In the genomic region with DNA sequence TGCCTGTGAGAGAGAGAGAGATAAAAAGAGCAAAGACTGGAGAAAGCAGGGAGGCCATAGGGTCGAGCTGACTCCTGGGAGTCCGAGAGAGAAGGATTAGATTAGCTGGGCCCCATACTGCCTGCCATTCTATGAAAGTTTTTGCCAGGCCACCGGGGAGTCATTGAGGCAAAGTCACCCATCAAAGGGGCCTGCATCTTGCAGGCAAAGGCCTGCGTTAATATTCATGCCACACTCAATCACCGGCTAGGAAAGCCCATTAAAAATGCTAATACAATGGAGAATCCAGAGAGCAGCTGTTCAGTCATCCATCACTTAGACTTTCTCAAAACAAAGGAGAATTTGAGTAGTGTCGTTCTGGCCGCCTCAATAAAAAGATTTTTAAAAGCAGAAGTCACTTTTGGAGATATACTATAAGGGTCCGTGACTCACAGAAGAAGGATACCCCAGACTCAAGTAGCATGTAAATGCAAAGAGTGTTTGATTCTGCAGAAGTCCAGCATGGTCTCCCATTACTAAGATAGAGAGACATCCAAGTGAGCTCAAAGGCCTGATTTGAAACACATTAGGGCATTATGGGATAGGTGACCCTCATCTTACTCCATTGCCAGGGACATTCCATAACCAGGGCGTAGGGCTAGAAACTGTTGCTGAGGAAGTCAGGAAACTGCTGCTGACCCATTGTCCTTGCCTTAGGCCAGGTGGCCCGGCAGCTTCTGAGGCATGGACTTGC, we compare ENCODE assay signal across 17 mouse cellular contexts. TPM values are rescaled to one million over a fixed set of nuclear protein-coding genes. Genes with fewer than 3 reads are reported as not detected.
DNase-seq lines count a peak whose midpoint lies in the region; ATAC-seq and TF ChIP-seq lines count a peak whose summit lies in the region.
"Had no signal": no experiment of that assay in that cellular context is flagged by ENCODE, and none has a peak within 500 bp of the region (broad histone marks: within the 10 kb centered on the region; RNA-seq: fewer than 3 reads in every experiment).

No protein-coding gene starts in this region.

- no peaks in the 10 kb centered on the region for H3K27me3 ChIP-seq in hindbrain, embryonic 12.5 days
- H3K27me3 ChIP-seq in neural tube, embryonic 11.5 days (ENCODE audit: control insufficient read depth, insufficient read depth, low read length) = no peaks in the 10 kb centered on the region
- no peaks in the 10 kb centered on the region for H3K27me3 ChIP-seq in intestine, postnatal 0 days (replicated peaks; ENCODE audit: control insufficient read depth, insufficient read depth, low read length)
- H3K27me3 ChIP-seq: intestine, embryonic 15.5 days; limb, embryonic 13.5 days; liver, embryonic 15.5 days had no signal

- WGBS in hindbrain, embryonic 12.5 days = 26% methylated on average over 10 of the region's 10 CpGs
- 31% methylated on average over 10 of the region's 10 CpGs for WGBS in neural tube, embryonic 11.5 days
- 68% methylated on average over 10 of the region's 10 CpGs for WGBS in intestine, postnatal 0 days

- H3K4me3 ChIP-seq in hindbrain, embryonic 12.5 days = no peak overlapping the region
- no peak overlapping the region for H3K4me3 ChIP-seq in neural tube, embryonic 11.5 days (ENCODE audit: low read depth, low read length)
- H3K4me3 ChIP-seq in intestine, postnatal 0 days (ENCODE audit: low read depth, low read length) = no peak overlapping the region
- H3K4me3 ChIP-seq: erythroblast, embryonic 14.5 days; heart, adult 2 months; intestine, embryonic 15.5 days; limb, embryonic 13.5 days; liver, embryonic 15.5 days had no signal

- ATAC-seq in hindbrain, embryonic 12.5 days (ENCODE audit: low FRiP score) = peak; percentile 91
- ATAC-seq in neural tube, embryonic 11.5 days (ENCODE audit: insufficient read depth, low FRiP score, low TSS enrichment) = peak; percentile 90
- no peak for ATAC-seq in intestine, postnatal 0 days
- ATAC-seq: intestine, embryonic 15.5 days had no signal

- H3K27ac ChIP-seq in hindbrain, embryonic 12.5 days = peak overlapping the region; percentile 66
- peak overlapping the region; percentile 76 for H3K27ac ChIP-seq in neural tube, embryonic 11.5 days (ENCODE audit: low read depth, low read length)
- H3K27ac ChIP-seq in intestine, postnatal 0 days (ENCODE audit: low read depth, low read length) = no peak overlapping the region
- H3K27ac ChIP-seq: heart, adult 2 months; intestine, embryonic 15.5 days; kidney, postnatal 0 days; limb, embryonic 13.5 days; liver, embryonic 15.5 days had no signal

- no peaks in the 10 kb centered on the region for H3K36me3 ChIP-seq in hindbrain, embryonic 12.5 days
- no peaks in the 10 kb centered on the region for H3K36me3 ChIP-seq in neural tube, embryonic 11.5 days (ENCODE audit: control insufficient read depth, insufficient read depth, low read length)
- H3K36me3 ChIP-seq in intestine, postnatal 0 days (ENCODE audit: control insufficient read depth, insufficient read depth) = no peaks in the 10 kb centered on the region
- H3K36me3 ChIP-seq: intestine, embryonic 15.5 days; limb, embryonic 13.5 days; liver, embryonic 15.5 days had no signal

- H3K4me2 ChIP-seq in hindbrain, embryonic 12.5 days (replicated peaks) = no peak overlapping the region
- H3K4me2 ChIP-seq in neural tube, embryonic 11.5 days (ENCODE audit: low read depth) = no peak overlapping the region
- no peak overlapping the region for H3K4me2 ChIP-seq in intestine, postnatal 0 days (replicated peaks; ENCODE audit: low read depth)
- H3K4me2 ChIP-seq: intestine, embryonic 15.5 days; limb, embryonic 13.5 days; liver, embryonic 15.5 days had no signal

- H3K4me1 ChIP-seq in hindbrain, embryonic 12.5 days = peaks cover 8% of the 10 kb centered on the region
- H3K4me1 ChIP-seq in neural tube, embryonic 11.5 days (ENCODE audit: control insufficient read depth, insufficient read depth, low read length) = peaks cover 6% of the 10 kb centered on the region; the same call in 1 of the 2 replicates
- no peaks in the 10 kb centered on the region for H3K4me1 ChIP-seq in intestine, postnatal 0 days (replicated peaks; ENCODE audit: control insufficient read depth, insufficient read depth, low read length)
- H3K4me1 ChIP-seq: intestine, embryonic 15.5 days; limb, embryonic 13.5 days; liver, embryonic 15.5 days had no signal

- no peak overlapping the region for H3K9ac ChIP-seq in hindbrain, embryonic 12.5 days
- H3K9ac ChIP-seq in neural tube, embryonic 11.5 days (ENCODE audit: low read length) = no peak overlapping the region
- no peak overlapping the region for H3K9ac ChIP-seq in intestine, postnatal 0 days (ENCODE audit: low read depth, low read length)
- H3K9ac ChIP-seq: intestine, embryonic 15.5 days; limb, embryonic 13.5 days; liver, embryonic 15.5 days had no signal

- no peak for TF ChIP-seq CTCF in intestine, postnatal 0 days (IDR thresholded peaks at IDR 0.05; ENCODE audit: low read depth)

- no peaks in the 10 kb centered on the region for H3K9me3 ChIP-seq in hindbrain, embryonic 12.5 days (replicated peaks)
- H3K9me3 ChIP-seq in neural tube, embryonic 11.5 days (ENCODE audit: control insufficient read depth, low read length) = no peaks in the 10 kb centered on the region
- H3K9me3 ChIP-seq in intestine, postnatal 0 days (ENCODE audit: control insufficient read depth) = no peaks in the 10 kb centered on the region
- H3K9me3 ChIP-seq: intestine, embryonic 15.5 days; liver, embryonic 15.5 days had no signal

- peak; percentile 41 for DNase-seq in heart, adult 11 months
- no peak for DNase-seq in heart, postnatal 4 days
- peak; percentile 48 for DNase-seq in embryo, embryonic 10.5 days (ENCODE audit: low spot score)
- peak; percentile 65 for DNase-seq in neural tube, embryonic 11.5 days (ENCODE audit: low spot score)
- DNase-seq in lung, postnatal 4 days = no peak
- DNase-seq: heart, adult 2 months; lung, postnatal 14 days; right cerebral cortex, postnatal 14 days had no signal

RNA-seq across cellular contexts. Expression of a gene that starts 53.7 kb away (rescaled TPM):
- total RNA-seq in heart, postnatal 4 days (2021) = under 1 TPM; 0.14 to 0.17 TPM
- polyA plus RNA-seq in hindbrain, embryonic 12.5 days (2016; fragmentation: Nextera tagmentation; extraction: Ambion mirVana) = 0.08 and 0.27 TPM in 2 replicates
- polyA plus RNA-seq in neural tube, embryonic 11.5 days (2014; fragmentation: Nextera tagmentation; extraction: Ambion mirVana) = 0.23 TPM in 1 of 2 replicates, not detected in the other
- 0.26 and 0.42 TPM in 2 replicates for polyA plus RNA-seq in intestine, postnatal 0 days (2015; fragmentation: Nextera tagmentation; extraction: Ambion mirVana)
- total RNA-seq: gastrocnemius, adult 18-20 months had no signal
- polyA plus RNA-seq: C2C12 had no signal

RNA-seq across cellular contexts. Expression of a gene that starts 57.2 kb away (rescaled TPM):
- total RNA-seq in heart, postnatal 4 days (2021) = 10 to 100 TPM; 12.3 to 12.4 TPM
- 60.4 and 68.6 TPM in 2 replicates for polyA plus RNA-seq in hindbrain, embryonic 12.5 days (2016; fragmentation: Nextera tagmentation; extraction: Ambion mirVana)
- 62.0 and 69.0 TPM in 2 replicates for polyA plus RNA-seq in neural tube, embryonic 11.5 days (2014; fragmentation: Nextera tagmentation; extraction: Ambion mirVana)
- 2.8 and 3.3 TPM in 2 replicates for polyA plus RNA-seq in intestine, postnatal 0 days (2015; fragmentation: Nextera tagmentation; extraction: Ambion mirVana)

Comparison
In these comparisons a context has a peak if more than half of its experiments do, and no peak if none do; other contexts are left out.
1. DNase-seq: peak in heart, adult 11 months (single experiment), embryo, embryonic 10.5 days (single experiment) and neural tube, embryonic 11.5 days (single experiment); none in heart, postnatal 4 days (single experiment) and lung, postnatal 4 days (0 of 2).
2. RNA of a gene that starts 57.2 kb away (polyA plus RNA-seq): 62.0 to 69.0 TPM in neural tube, embryonic 11.5 days and 60.4 to 68.6 TPM in hindbrain, embryonic 12.5 days; 2.8 to 3.3 TPM in intestine, postnatal 0 days; every median in the first group is over 10 times any median in the second.